Mouse (Mus musculus) lung, postnatal 4 days (tissue): ENCODE measurements around the gene Ndufa6.

Experiments
- DNase-seq, 2 experiments: peaks; one replicate each; pipeline ENCODE4 v3.0.0; 2021

The Ndufa6 gene

DNA sequence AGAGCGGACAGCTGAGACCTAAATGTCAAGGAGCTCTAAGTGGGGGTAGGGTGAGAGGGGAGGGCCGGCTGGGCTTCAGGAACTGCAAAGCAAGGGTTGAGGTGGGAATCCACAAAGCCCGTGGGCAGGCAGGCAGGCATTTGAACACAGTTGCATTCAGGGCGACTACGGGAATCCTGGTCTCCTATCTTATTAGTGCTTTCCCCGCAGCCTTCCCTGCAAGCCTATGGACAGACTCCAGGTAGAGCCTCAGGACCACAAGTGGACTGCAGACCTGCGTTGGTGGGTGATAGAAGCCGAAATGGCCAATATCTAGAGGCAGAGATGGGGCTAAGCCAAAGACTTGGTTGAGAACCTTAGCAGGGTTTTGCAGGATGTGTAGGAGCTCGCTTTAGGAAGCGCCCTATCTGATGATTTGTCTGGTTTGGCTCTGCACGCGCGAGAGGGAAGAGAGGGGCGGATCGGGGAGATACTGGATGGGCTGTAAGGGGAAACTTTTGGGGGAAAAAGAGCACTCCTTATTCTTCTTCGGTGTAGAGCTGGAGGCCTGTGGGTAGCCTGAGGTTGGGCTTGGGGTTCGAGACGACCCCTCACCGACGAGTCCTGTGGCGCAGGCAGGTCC, 13.6 kb downstream of the Ndufa6 start:
- no peak for DNase-seq

DNA sequence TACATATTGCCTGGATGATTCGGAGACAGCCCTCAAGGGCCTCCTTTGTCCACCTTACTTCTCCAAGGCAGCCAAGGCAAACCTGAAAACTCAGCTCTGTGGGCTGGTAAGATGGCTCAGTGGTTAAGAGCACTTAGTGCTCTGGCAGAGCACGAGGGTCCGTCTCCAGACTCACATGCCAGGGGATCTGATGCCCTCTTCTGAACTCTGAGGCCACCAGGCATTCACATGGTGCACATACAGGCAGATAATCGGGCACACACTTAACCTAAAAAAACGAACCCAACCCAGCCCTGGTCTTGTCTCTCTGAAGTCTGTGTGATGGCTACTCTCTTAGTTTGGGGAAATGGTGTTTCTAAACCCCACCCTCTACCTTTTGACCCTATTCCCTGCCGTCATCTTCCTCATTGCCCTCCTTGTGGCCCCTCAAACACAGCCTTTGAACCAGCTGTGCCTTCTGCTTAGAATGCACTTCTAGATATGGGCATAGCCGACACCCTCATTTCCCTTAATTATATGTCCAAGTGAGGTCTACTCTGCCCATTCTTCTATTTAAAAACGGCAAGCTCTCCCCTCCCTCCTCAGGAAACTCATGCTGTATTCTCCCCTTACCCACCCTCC, 14.4 kb downstream of the Ndufa6 start:
- DNase-seq: no peak

DNA sequence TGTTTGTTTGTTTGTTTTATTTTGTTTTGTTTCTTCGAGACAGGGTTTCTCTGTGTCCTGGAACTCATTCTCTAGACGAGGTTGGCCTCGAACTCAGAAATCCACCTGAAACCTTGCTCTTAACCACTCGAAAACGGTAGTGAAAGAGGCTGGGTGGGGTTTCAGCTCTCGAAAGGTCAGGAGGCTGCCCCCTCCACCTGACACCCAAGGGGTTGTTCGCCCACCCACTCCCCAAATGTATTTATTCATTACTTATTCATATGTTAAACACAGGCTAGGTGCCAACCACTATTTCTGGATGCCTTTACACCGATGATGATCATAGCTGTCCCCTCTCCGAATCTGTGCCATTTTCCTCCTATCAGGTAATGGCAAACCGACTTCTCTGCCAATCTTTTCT, 15.0 kb downstream of the Ndufa6 start:
- no peak for DNase-seq

DNA sequence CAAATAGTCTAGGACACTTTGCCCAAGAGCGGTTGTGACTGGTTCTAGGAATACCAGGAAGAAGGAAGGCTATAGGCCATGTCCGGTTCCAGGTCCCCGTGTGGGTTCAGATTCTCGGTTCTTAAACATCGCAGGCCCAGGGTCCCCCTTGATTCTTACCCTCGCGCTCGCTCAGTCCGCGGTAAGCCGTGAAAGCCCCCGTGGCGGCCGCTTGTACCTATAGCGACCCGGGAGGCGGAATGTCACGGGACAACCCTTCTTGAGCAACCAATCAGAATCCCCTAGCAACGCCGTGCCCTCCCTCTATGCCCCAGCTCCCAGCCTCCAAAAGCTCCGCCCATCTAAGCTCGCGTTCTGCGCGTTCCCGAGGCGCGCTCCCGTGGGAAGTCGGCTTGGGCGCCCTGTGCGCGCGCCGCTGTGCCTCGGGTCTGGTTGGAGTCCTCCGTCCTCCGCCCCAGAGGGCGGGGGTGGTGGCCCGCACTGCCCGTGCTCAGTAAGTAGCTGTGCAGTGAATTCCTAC, 15.5 kb downstream of the Ndufa6 start, which contains the start of the genes Naga, Pheta2 and Smdt1:
Naga (minus strand) TSS at position 333 of the 520 bp plus-strand sequence.
Pheta2 (plus strand) TSS at position 350 of the 520 bp plus-strand sequence.
Smdt1 (plus strand) TSS at position 367 of the 520 bp plus-strand sequence.
- peak; percentile 97 to 98 for DNase-seq

DNA sequence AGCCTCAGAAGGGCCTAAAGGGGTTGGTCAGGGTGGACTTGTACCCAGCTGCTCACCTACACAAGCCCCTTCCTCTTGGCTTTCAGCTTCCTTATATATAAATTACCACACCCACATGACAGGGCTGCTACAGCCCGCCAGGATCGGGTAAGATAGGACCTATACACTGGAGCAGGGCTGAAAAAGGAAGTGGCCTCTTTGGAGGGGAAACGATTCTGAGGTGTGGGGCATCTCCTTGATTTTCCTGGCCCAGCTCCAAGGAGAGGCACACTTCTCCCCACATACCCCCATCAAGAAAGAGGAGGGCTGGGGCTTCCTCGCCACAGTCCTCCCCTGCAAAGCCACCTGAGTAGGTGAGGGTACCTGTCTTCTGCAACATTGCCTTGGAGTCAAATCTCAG, 16.2 kb downstream of the Ndufa6 start:
- peak in 1 of 2 experiments; percentile 28 for DNase-seq

DNA sequence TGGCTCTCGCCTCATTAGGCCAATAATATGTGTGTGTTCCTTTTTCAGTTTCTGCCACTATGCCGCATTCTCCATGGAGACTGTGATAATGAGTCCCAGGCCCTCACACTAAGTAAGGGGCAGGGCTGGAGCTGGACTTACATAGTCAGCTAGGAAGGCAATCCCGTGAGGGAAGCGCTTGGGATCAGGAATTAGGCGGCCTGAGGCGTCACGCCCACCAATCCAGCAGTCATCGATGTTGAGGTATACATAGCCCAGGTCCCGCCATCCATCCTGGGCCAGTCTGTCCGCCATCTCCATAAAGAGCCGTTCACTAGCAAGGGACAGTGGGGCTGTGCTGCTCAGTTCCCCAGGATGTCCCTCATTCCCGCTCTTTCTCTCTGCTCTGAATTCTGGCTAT, 17.5 kb downstream of the Ndufa6 start:
- DNase-seq: no peak

DNA sequence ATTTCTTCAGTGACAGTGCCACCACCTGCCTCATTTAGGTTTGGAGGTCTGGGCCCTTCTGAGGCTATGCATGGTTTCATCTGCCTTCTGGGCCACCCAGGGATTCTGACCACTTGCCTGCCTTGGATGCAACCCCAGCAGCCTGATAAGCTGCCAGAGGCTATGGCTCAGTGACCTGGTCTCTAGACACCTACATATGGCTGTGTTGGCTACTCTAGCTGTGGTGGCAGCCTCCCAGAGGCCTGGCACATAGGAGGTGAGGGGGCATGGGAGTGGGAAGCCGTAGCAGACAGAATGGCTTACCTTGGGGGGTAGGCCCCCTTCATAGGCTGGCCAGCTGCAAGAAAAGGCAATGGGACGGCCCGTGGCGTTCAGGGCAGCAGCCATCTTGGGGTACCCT, 18.9 kb downstream of the Ndufa6 start:
- DNase-seq: no peak

DNA sequence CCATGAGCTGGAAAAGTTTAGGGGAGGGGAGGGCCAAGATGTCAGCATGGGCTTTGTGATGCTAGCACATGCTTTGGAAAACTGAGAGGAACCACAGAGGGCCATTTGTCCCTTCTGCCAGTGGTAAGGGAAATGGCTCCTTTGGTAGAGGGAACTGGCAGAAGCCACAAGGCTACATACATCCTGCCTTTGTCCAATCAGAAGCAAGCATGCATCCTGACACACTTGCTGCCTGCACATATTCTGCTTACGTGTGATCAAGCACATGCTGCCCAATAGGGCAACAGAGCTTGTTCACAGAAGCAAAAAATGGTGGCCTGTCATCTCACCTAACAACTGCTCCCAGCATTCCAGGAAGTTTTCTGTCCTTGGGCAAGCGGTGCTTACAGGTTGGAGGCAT, 28.7 kb downstream of the Ndufa6 start:
- DNase-seq: no peak

DNA sequence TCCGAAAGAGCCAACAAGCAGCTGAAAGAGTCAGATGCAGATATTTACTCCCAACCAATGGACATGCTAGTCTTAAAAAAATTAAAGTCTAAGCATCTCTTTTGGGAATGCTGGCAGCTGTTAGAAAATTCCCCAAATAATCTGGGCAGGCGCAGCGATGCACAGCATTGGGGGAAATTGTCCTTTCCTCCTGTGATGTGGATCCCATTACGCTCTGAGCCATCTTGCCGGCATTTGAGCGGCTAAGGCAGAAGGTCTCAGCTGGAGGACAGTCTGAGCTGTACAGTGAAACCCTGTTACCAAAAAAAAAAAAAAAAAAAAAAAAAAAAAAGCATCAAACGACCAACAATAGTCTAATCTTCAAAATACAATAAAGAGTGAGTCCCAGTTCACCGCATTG, 31.9 kb downstream of the Ndufa6 start:
- DNase-seq: no peak

DNA sequence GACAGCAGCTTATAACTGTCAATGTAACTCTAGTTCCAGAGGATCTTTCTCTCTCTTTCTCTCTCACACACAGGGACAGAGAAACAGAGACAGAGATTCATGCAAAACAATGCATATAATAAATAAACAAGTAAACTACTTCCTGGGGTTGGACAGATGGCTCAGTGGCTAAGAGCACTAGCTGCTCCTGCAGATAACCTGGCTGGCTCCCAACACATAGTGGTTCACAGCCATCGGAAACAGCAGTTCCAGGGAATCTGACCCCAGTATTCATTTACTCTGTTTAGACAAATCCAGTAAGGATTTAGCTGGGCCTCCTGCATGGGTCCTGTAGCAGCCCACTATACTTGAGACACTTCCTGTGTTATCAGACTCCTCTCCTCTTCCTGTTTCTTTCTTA, 34.5 kb downstream of the Ndufa6 start:
- no peak for DNase-seq

DNA sequence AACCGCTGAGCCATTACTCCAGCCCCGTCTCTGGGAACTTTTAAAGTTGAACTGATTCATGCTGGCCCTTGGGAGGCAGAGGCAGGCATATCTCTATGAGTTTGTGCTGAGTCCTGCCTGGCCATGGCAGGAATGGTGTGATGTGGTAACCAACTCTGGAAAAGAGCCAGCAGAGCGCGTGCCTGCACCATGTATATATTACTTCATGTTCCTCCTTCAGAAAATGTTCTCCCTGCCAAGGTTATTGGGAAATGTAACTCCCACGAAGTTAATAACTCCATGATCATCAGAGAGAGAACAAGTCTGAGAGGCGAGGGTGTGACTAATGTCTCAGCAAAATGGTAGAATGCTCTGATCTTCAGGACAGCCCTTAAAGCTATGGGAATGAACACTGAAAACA, 36.3 kb downstream of the Ndufa6 start:
- DNase-seq: peak in 1 of 2 experiments; percentile 27

DNA sequence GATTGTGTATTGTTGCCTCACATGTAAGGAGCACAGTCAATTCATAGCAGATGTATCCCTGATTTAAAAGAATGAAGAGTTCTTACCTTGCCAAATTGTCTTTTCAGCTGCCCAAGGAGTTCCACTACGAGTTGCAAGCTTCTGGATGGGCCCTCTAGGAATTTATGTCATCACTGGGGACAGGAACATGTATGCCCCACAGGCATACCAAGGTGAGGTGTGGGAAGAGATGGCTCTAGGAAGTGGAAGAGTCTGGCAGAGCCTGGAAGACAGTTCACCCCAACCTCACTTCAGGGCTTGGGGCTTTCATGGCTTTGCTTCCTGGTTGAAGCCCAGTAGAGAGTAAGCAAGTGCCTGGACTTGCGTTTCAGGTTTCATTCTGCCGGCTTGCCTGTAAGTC, 45.7 kb downstream of the Ndufa6 start:
- DNase-seq: no peak

DNA sequence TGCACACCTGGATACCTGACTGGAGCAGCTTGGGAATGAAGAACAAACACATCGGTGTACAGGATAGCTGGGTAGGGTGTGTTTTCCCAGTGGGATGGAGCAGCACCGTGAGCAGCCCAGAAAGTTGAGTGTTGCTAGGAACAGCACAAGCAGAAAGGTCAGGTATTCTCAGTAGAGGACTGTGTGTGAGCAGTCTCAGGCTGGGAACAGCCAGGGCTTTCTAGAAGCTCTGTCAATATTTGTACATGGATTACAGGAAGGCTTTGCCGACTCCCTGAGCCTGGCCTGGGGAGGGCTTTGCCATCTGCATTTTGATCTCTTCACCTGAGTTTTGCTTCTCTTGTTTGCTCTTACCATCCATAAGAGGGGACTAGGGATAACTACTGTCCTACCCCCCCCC, 47.0 kb downstream of the Ndufa6 start:
- DNase-seq: no peak
